Mouse (Mus musculus) erythroblast, adult 5-6 weeks (primary cell): ENCODE results near the gene Itga9. TPM values are rescaled to one million over a fixed set of nuclear protein-coding genes. Genes with fewer than 3 reads are reported as not detected.

Source experiments
- ATAC-seq: replicated peaks from 2 replicates; pipeline ENCODE4 v1.8.0; 2016; ENCODE audit warnings: moderate number of reproducible peaks, mild to moderate bottlenecking, moderate TSS enrichment, inconsistent platforms; ENCODE audit not compliant: poor library complexity, low FRiP score, severe bottlenecking
- total RNA-seq, 2 experiments: library from RNA; stranded (forward) in 1 of 2; stranded (reverse) in 1 of 2; fragments of 150-400 nt in 1 of 2; fragments of 200-764, 138-1000 nt in 1 of 2; gene quantifications; 2 replicates each; pipeline versions ENCODE4 v1.2.3 to v1.2.4; 2015 to 2017; ENCODE audit warnings: low replicate concordance in 2 of 2

Itga9 gene
- total RNA-seq, 2 experiments from 2014 or later: 0.17 to 2.3 TPM

- ATAC-seq: no peak
Measured at GRCm38 (mm10) chr9:118926688-118927321, 320.3 kb downstream of the Itga9 start.

DNA sequence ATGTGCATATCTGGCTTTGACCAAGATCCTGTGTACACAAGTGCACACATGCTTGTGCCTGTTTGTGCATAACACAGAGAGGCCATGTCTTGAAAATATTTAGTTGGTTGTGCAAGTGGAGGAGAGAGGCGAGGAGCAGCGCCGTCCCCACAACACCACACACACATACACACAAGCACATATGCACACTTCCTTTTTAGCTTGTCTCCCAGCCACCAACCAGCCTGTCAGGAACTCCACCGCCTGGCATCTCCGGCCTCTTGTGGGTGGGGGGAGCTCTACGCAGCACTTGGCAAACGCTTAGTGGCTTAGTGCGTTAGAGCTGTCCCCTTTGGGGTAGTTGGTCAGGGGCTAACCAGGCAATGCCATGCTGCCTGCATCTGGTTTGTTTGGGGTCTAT lies 321.0 kb downstream of the Itga9 start:
- ATAC-seq: no peak

DNA sequence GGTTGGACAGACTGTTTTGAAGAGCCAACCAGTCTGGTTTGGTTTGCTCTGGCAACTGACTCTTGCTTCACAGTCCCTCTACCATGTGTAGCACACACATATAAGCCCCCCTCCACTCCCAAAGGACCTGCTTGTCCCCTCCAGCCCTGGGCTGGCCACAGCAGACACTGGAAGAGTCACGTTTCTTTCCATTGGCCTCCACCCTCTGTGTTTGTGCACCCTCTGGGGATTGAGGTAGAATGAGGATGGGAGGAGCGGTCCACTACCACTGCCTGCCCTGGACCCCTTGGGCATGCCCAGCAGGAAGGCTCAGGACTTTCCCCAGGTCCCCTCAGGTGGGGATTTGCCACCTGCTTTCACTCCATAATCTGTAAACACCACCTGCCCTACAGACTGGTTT lies 321.5 kb downstream of the Itga9 start:
- no peak for ATAC-seq

DNA sequence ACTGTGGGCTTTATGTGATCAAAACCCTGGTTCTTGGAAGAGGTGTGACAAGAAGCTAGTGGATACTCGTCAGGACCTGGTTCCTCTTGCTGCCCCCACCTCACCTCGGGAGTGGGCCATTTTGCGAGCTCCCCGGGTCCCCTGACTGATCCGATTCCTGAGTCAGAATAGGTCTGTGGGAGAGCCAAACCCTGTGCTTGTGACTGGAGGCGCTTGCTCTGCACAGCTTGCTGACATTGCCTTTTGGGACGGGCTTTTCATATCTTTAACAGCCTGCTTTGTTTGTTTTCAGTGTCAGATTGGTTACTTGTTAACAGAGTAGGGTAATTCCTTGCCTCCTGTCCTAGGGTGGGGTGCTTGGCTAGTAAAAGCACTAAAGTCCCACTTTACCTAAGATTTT lies 322.2 kb downstream of the Itga9 start:
- ATAC-seq: no peak

GRCm38 (mm10) chr9:118930611-118931010 lies 324.1 kb downstream of the Itga9 start:
- no peak for ATAC-seq

GRCm38 (mm10) chr9:118933800-118934199 lies 327.3 kb downstream of the Itga9 start:
- ATAC-seq: no peak

DNA sequence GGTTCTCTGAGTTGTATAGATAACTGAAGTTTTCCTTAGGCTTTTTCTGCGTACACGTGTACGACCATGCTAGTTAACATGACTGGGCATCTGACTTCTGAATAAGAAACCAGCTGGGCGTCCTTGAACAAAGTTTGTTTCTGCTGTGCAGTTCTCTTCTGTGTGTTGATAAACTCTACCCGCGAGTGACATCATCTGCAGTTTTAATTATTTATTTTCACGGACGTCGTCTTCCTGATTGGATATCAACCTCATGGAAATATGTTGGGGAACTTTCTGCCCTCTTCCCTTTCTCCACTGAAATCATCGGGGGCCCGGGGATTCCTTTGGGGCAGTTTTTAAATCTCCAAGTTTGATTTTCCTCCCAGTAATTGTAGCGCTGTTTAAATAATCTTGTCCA lies 327.8 kb downstream of the Itga9 start:
- no peak for ATAC-seq

DNA sequence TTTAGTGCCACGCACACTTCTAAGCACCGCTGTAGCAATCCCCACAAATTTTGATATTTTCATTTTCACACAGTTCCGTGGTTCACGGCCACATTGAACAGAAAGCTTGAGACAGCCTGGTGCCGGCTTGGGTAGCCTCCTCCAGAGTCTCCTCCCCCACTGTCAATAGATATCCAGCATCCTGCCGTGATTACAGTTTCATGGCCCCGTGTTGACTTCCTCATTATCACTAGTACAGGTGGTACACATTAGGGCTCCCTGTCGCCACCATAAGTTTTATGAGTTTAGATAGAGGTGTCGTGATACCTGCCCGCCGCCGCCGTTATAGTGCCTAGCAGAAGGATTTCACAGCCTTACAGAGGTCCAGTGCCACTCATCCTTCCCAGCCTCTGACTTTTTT lies 328.6 kb downstream of the Itga9 start:
- no peak for ATAC-seq

- no peak for ATAC-seq
Measured at GRCm38 (mm10) chr9:118936071-118936470, 329.6 kb downstream of the Itga9 start.

- no peak for ATAC-seq
Measured at GRCm38 (mm10) chr9:118937515-118937914, 331.0 kb downstream of the Itga9 start.

GRCm38 (mm10) chr9:118939410-118939809 lies 332.9 kb downstream of the Itga9 start:
- ATAC-seq: no peak

DNA sequence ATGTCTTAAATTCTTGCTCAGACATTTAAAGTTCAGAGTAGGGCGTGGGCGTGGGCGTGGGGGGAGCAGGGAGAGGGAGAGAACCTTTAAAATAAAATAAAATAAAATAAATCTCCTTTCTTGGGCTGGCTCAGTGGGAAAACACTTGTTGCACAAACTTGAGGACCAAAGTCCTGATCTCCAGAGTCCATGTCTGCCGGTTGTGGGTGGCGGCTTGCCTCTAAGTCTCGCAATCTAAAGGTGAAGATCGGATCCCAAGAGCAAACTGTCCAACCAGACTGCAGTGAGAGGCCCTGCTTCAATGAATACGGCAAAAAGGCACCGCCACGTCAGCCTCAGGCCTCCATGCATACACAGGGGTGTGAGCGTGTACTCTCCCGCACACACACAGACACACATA lies 333.3 kb downstream of the Itga9 start:
- ATAC-seq: no peak

DNA sequence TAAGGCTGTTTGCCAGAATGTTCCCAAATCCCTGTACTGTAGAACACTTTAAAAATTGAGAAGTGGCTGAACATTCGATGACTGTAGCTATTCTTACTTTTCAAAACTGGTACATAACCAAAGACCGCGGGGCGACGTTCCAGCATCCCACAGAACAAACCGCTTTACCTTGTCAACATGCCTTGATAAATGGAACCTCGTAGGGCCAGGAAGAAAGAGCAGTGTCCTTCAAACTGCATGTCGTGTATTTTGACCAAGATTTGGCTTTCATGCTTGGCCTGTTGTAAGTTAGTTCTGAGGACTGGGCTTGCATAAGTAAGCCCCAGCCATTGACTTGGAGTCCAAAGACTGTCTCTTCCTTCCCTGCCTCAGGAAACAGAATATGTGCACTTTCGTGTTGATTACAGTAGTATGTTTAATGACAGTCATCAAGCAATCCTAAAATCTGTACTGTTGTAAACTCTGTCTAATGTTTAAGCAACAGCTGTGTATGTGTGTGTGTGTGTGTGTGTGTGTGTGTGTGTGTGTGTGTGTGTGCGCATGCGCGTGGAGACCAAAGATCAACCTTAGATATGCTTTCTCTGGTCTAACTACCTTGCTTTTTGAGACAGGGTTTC lies 334.2 kb downstream of the Itga9 start:
- no peak for ATAC-seq

DNA sequence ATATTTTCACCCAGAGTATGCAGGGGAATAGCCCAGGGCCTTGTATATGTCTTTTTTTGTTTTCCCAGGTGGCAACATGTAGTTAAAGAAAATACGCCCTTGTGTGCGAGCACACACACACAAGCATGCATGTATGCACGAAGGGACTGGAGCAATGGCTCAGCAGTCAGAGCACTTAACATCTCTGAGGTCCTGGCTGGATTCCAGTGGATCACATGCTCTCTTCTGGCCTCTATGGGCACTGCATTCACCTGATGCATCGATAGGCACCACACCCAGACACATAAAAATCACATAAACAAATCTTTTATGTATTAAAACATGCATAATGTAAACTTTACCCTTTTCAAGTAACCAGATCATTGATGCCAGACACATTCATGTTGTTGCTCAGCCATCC lies 335.5 kb downstream of the Itga9 start:
- no peak for ATAC-seq

- no peak for ATAC-seq
Measured at GRCm38 (mm10) chr9:118943941-118944340, 337.5 kb downstream of the Itga9 start.

DNA sequence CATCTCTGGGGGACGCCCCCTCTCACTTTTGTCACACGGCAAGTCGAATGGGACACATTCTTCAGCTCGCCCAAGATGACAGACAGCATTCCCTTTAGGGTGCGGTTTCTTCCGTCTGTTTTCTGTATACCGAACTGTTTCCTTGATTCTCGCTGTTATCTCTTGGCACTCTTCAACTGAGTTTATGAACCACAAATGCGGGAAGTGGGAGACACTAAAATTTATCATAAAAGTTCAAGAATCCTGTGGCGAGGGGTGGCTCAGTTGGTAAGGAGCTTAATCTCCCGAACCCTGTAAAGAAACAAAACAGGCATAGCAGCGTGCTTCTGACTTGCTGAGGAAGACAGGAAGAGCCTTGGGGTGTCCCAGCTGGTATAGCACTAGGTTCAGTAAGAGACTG lies 337.9 kb downstream of the Itga9 start:
- no peak for ATAC-seq

DNA sequence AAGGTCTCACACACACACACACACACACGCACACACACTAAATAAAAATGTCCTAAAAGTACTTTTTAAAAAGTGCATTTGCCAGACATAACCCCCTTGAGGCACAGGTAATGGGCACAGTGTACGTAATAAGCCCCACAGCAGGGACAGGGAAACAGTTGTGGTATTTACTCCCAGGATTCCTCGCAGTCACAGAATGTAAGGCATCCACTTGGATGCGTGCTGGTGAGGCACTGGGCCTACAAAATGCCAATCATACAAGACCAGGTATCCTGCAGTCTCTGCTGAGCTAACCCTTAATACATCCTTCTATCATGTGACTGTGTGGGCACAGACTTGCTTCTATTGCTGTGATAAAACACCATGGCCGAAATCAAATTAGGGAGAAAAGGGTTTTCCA lies 342.0 kb downstream of the Itga9 start:
- ATAC-seq: no peak

DNA sequence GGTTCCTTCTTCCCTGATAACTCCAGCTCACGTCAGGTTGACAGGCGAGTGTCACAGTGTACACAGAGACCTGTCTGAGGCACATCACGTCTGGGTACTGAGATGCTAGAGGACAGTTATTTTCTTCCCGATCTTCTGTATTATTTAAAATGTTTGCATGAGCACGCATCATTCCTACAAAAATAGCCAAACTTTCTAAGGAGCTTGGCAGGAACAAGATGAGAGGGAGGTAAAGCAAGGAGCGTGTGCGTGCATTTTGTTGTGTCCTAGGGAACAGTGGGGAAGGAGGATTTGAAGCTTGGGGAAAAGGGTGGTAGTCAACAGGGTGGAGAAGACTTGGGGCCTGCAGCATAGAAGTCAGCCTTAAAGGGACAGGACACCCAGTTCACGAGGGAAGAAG lies 342.6 kb downstream of the Itga9 start:
- ATAC-seq: no peak

DNA sequence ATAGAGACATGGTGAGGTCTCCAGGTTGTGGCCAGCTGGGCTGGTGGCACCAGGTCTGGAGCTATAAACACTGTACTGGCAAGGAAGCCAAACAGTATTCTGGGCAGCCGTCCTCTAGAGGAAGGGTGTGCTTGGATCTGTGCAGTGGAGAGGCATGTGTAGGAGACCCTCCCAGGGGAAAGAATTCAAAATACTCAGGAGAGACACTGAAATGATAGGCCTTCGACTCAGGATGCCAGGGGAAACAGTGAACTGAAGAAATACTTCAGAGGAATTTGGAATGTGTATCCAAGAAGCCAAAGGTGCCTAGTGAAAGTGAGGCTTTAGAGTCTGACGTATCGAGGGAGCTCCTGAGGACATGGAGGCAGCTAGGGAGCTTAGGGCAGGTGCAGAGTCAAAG lies 343.2 kb downstream of the Itga9 start:
- ATAC-seq: no peak

DNA sequence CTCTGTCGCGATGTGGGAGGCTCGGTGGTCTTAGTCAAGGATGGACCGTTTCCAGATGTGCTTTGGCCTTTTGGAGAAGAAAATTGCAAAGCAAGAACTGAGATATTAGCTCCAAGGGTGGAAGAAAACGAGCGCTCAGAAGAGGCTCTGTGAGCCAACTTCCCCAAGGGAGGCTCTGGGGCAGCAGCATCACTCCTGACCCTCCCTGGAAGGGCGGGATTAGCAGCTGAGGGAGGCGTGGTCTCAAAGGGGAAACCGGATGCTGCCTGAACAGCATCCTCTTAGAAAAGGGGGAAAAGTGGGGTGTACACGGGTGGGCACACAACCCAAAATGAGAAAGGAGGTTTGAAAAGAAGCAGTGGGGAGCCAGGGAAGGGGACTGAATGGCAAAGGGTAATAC lies 343.6 kb downstream of the Itga9 start:
- ATAC-seq: no peak
